Mouse (Mus musculus): ENCODE data around the gene Sox9. TPM values are rescaled to one million over a fixed set of nuclear protein-coding genes. Genes with fewer than 3 reads are reported as not detected.

Sox9 gene
- 106 and 107 TPM in 2 replicates for polyA plus RNA-seq (2014; fragmentation: Nextera tagmentation; extraction: Ambion mirVana)

- ATAC-seq (ENCODE audit: low FRiP score): peak; percentile 89
- WGBS: under 1% methylated on average over 15 of the region's 15 CpGs
- H3K4me1 ChIP-seq (ENCODE audit: control insufficient read depth, insufficient read depth, low read length): peaks cover 30% of the 10 kb centered on the region
These were observed at the start of gene Sox9 for GRCm38 (mm10) chr11:112781994-112782356. Gene Sox9 (plus strand): TSS chr11:112782224.

DNA sequence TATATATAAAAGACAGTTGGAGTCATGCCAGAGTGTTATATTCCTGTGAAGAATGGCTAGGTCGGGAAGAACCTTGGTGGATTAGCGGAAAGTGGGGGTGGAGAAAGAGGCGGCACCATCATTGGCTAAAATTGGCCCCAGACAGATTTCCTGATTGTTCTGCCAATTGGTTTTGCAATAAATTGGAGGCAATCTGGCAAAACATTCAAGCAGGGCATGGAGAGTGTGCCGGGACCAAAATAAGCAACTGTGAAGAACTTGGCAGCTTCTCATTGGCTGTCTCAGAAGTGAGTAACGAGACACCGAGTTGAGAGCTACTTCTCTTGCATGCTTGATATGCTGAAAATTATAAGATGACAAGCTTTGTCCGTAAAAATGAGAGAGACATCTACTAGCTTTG, 49.6 kb upstream of the Sox9 start:
- no peak overlapping the region for H3K4me3 ChIP-seq (ENCODE audit: low read depth, low read length)
- no peak for ATAC-seq (ENCODE audit: low FRiP score)
- WGBS: 89% methylated on average over 7 of the region's 7 CpGs
- H3K9ac ChIP-seq (ENCODE audit: low read length): no peak overlapping the region
- H3K4me2 ChIP-seq: no peak overlapping the region
- no peak overlapping the region for H3K27ac ChIP-seq (ENCODE audit: low read depth, low read length)
- no peaks in the 10 kb centered on the region for H3K36me3 ChIP-seq (ENCODE audit: control insufficient read depth, insufficient read depth, low read length)
- H3K9me3 ChIP-seq (ENCODE audit: control insufficient read depth, low read length): no peaks in the 10 kb centered on the region
- DNase-seq (ENCODE audit: low spot score, missing footprints): no peak
- H3K27me3 ChIP-seq (ENCODE audit: control insufficient read depth, insufficient read depth, low read length): no peaks in the 10 kb centered on the region
- H3K4me1 ChIP-seq (ENCODE audit: control insufficient read depth, insufficient read depth, low read length): peaks cover 5% of the 10 kb centered on the region

More at GRCm38 (mm10) chr11:112781994-112782356, at the start of gene Sox9:
- peak within 1 kb of the TSS; percentile 71 for H3K9ac ChIP-seq (ENCODE audit: low read length)
- no peaks in the 10 kb centered on the region for H3K36me3 ChIP-seq (ENCODE audit: control insufficient read depth, insufficient read depth, low read length)
- peaks cover 27% of the 10 kb centered on the region for H3K27me3 ChIP-seq (ENCODE audit: control insufficient read depth, insufficient read depth, low read length)
- no peaks in the 10 kb centered on the region for H3K9me3 ChIP-seq (ENCODE audit: control insufficient read depth, low read length)
- H3K4me2 ChIP-seq: peak within 1 kb of the TSS; percentile 87
- no peak for DNase-seq (ENCODE audit: low spot score, missing footprints)
- peak within 1 kb of the TSS; percentile 92 for H3K27ac ChIP-seq (ENCODE audit: low read depth, low read length)
- H3K4me3 ChIP-seq (ENCODE audit: low read depth, low read length): peak within 1 kb of the TSS; percentile 83

GRCm38 (mm10) chr11:112737071-112737470, 45.0 kb upstream of the Sox9 start:
- Histone ChIP-seq H3K9ac (ENCODE audit: low read length) (no peak overlapping the region), H3K27ac (ENCODE audit: low read depth, low read length) (no peak overlapping the region), H3K36me3 (ENCODE audit: control insufficient read depth, insufficient read depth, low read length) (no peaks in the 10 kb centered on the region), H3K4me2 (no peak overlapping the region), H3K27me3 (ENCODE audit: control insufficient read depth, insufficient read depth, low read length) (no peaks in the 10 kb centered on the region), H3K4me3 (ENCODE audit: low read depth, low read length) (no peak overlapping the region), H3K4me1 (ENCODE audit: control insufficient read depth, insufficient read depth, low read length) (no peaks in the 10 kb centered on the region), H3K9me3 (ENCODE audit: control insufficient read depth, low read length) (no peaks in the 10 kb centered on the region)
- 80% methylated on average over 5 of the region's 5 CpGs for WGBS
- no peak for DNase-seq (ENCODE audit: low spot score, missing footprints)
- ATAC-seq (ENCODE audit: low FRiP score): no peak

DNA sequence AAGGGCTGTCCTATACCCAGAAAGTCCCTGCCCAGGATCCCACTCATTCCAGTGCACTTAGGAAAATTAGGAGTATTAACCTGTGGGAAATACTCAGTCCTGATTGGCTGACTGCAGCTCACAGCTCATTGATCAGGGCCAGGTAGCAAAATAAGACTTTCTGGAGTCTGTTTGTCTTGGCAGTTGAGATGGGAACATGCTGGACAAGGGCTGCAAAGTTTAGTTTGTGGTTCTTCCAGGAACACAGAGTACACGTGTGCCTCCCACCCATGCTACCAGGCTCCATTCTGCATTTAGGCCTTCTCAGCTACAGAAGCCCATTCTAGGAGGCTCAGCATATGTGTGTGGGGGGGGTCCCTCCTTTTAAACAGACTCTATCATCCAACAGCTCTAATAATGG, 42.3 kb upstream of the Sox9 start:
- no peak overlapping the region for H3K9ac ChIP-seq (ENCODE audit: low read length)
- H3K4me1 ChIP-seq (ENCODE audit: control insufficient read depth, insufficient read depth, low read length): no peaks in the 10 kb centered on the region
- H3K4me2 ChIP-seq: no peak overlapping the region
- ATAC-seq (ENCODE audit: low FRiP score) (no peak), DNase-seq (ENCODE audit: low spot score, missing footprints) (no peak)
- H3K36me3 ChIP-seq (ENCODE audit: control insufficient read depth, insufficient read depth, low read length): no peaks in the 10 kb centered on the region
- no peak overlapping the region for H3K4me3 ChIP-seq (ENCODE audit: low read depth, low read length)
- no peaks in the 10 kb centered on the region for H3K9me3 ChIP-seq (ENCODE audit: control insufficient read depth, low read length)
- WGBS: 84% methylated on average over 1 of the region's 1 CpGs
- no peak overlapping the region for H3K27ac ChIP-seq (ENCODE audit: low read depth, low read length)
- no peaks in the 10 kb centered on the region for H3K27me3 ChIP-seq (ENCODE audit: control insufficient read depth, insufficient read depth, low read length)

DNA sequence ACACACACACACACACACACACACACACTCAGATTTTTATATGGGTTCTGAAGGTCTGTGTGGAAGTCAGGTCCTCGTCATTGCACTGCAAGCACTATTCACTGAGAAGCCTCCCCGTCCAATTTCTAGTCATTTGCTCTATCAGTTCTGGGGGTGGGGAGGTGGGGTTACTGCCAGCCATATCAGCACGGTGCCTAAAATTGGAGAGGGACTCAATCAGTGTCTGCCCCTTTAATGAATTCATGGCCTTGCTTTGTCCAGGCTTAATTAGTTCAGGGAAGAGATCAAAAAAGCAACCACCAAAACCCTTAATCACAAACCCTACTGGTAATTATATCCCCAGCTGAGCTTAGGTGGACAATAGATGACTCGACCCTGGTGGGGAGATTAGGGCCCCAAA, 25.5 kb upstream of the Sox9 start:
- Histone ChIP-seq H3K4me1 (ENCODE audit: control insufficient read depth, insufficient read depth, low read length) (no peaks in the 10 kb centered on the region), H3K4me2 (no peak overlapping the region), H3K9ac (ENCODE audit: low read length) (no peak overlapping the region), H3K27me3 (ENCODE audit: control insufficient read depth, insufficient read depth, low read length) (no peaks in the 10 kb centered on the region), H3K27ac (ENCODE audit: low read depth, low read length) (no peak overlapping the region), H3K36me3 (ENCODE audit: control insufficient read depth, insufficient read depth, low read length) (no peaks in the 10 kb centered on the region), H3K9me3 (ENCODE audit: control insufficient read depth, low read length) (no peaks in the 10 kb centered on the region), H3K4me3 (ENCODE audit: low read depth, low read length) (no peak overlapping the region)
- ATAC-seq (ENCODE audit: low FRiP score) (no peak), DNase-seq (ENCODE audit: low spot score, missing footprints) (no peak)
- WGBS: 17% methylated on average over 4 of the region's 4 CpGs

DNA sequence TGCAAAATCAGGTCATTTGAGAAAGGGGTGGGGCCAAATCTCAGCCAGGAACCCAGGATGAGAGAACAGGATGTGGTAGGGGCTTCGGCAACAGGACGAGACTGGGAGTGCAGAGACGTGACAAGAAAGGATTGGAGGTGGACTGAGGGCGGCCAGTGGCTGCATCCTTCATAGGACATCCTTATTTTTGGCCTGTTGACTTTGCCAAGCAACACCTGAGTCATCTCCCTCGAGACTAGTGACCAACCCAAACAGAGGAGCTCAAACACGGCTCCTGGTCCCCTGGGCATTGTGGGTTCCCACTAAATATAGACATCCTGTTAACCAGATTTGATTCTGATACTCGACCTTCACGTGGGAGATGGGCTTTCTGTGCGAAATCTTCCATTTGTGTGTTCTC, 24.0 kb upstream of the Sox9 start:
- H3K9ac ChIP-seq (ENCODE audit: low read length): no peak overlapping the region
- H3K27ac ChIP-seq (ENCODE audit: low read depth, low read length): no peak overlapping the region
- H3K36me3 ChIP-seq (ENCODE audit: control insufficient read depth, insufficient read depth, low read length): no peaks in the 10 kb centered on the region
- WGBS: 77% methylated on average over 9 of the region's 9 CpGs
- H3K4me1 ChIP-seq (ENCODE audit: control insufficient read depth, insufficient read depth, low read length): no peaks in the 10 kb centered on the region
- H3K9me3 ChIP-seq (ENCODE audit: control insufficient read depth, low read length): no peaks in the 10 kb centered on the region
- ATAC-seq (ENCODE audit: low FRiP score): no peak
- no peak overlapping the region for H3K4me3 ChIP-seq (ENCODE audit: low read depth, low read length)
- DNase-seq (ENCODE audit: low spot score, missing footprints): no peak
- H3K27me3 ChIP-seq (ENCODE audit: control insufficient read depth, insufficient read depth, low read length): no peaks in the 10 kb centered on the region
- H3K4me2 ChIP-seq: no peak overlapping the region

DNA sequence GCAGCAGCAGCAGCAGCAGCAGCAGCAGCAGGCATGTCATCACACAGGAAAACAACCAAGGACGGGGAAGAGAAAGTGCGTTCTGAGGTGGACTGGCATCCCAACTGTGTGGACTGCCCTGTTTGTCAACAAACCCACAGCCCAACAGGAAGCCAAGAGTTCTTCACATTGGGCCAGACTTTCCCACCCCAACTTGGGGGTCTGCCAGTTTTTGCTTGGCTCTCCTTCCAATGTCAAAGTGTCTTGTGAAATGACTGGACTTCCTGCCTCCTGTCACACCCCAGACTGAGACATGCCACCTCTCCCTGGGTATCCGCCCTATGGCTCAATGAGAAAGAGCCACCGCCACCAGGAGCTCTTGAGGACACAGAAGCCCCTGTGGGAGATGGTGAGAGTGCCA, 15.1 kb upstream of the Sox9 start:
- no peak for DNase-seq (ENCODE audit: low spot score, missing footprints)
- H3K27ac ChIP-seq (ENCODE audit: low read depth, low read length): no peak overlapping the region
- no peaks in the 10 kb centered on the region for H3K36me3 ChIP-seq (ENCODE audit: control insufficient read depth, insufficient read depth, low read length)
- no peak for ATAC-seq (ENCODE audit: low FRiP score)
- no peaks in the 10 kb centered on the region for H3K27me3 ChIP-seq (ENCODE audit: control insufficient read depth, insufficient read depth, low read length)
- H3K9me3 ChIP-seq (ENCODE audit: control insufficient read depth, low read length): no peaks in the 10 kb centered on the region
- no peak overlapping the region for H3K4me3 ChIP-seq (ENCODE audit: low read depth, low read length)
- H3K4me2 ChIP-seq: no peak overlapping the region
- WGBS: 95% methylated on average over 4 of the region's 4 CpGs
- H3K9ac ChIP-seq (ENCODE audit: low read length): no peak overlapping the region
- H3K4me1 ChIP-seq (ENCODE audit: control insufficient read depth, insufficient read depth, low read length): no peaks in the 10 kb centered on the region

GRCm38 (mm10) chr11:112767531-112768041, 14.4 kb upstream of the Sox9 start:
- no peak for ATAC-seq (ENCODE audit: low FRiP score)
- H3K4me3 ChIP-seq (ENCODE audit: low read depth, low read length): no peak overlapping the region
- no peak for DNase-seq (ENCODE audit: low spot score, missing footprints)
- 82% methylated on average over 15 of the region's 15 CpGs for WGBS
- no peak overlapping the region for H3K27ac ChIP-seq (ENCODE audit: low read depth, low read length)
- H3K9ac ChIP-seq (ENCODE audit: low read length): no peak overlapping the region
- H3K4me1 ChIP-seq (ENCODE audit: control insufficient read depth, insufficient read depth, low read length): no peaks in the 10 kb centered on the region
- no peaks in the 10 kb centered on the region for H3K27me3 ChIP-seq (ENCODE audit: control insufficient read depth, insufficient read depth, low read length)
- no peaks in the 10 kb centered on the region for H3K36me3 ChIP-seq (ENCODE audit: control insufficient read depth, insufficient read depth, low read length)
- H3K4me2 ChIP-seq: no peak overlapping the region
- no peaks in the 10 kb centered on the region for H3K9me3 ChIP-seq (ENCODE audit: control insufficient read depth, low read length)

- Histone ChIP-seq H3K9me3 (ENCODE audit: control insufficient read depth, low read length) (no peaks in the 10 kb centered on the region), H3K27me3 (ENCODE audit: control insufficient read depth, insufficient read depth, low read length) (peaks cover 7% of the 10 kb centered on the region), H3K9ac (ENCODE audit: low read length) (no peak overlapping the region), H3K4me2 (no peak overlapping the region), H3K4me3 (ENCODE audit: low read depth, low read length) (no peak overlapping the region), H3K36me3 (ENCODE audit: control insufficient read depth, insufficient read depth, low read length) (no peaks in the 10 kb centered on the region), H3K4me1 (ENCODE audit: control insufficient read depth, insufficient read depth, low read length) (peaks cover 4% of the 10 kb centered on the region; the same call in 1 of the 2 replicates), H3K27ac (ENCODE audit: low read depth, low read length) (no peak overlapping the region)
- 67% methylated on average over 11 of the region's 11 CpGs for WGBS
- DNase-seq (ENCODE audit: low spot score, missing footprints): no peak
- no peak for ATAC-seq (ENCODE audit: low FRiP score)
These were observed 9.2 kb upstream of the Sox9 start for GRCm38 (mm10) chr11:112772791-112773355.
